Mouse (Mus musculus): ENCODE results near the gene Shisa7.
"Not testable (repeated sequence)": the region's sequence is repeated elsewhere in the genome, so short reads cannot be mapped to it uniquely, and the experiment has no call there.

The Shisa7 gene

GRCm38 (mm10) chr7:4849372-4849771 is 4.9 kb upstream of the Shisa7 start:
- in situ Hi-C loops (cut with MboI, MseI): no loop called here

DNA sequence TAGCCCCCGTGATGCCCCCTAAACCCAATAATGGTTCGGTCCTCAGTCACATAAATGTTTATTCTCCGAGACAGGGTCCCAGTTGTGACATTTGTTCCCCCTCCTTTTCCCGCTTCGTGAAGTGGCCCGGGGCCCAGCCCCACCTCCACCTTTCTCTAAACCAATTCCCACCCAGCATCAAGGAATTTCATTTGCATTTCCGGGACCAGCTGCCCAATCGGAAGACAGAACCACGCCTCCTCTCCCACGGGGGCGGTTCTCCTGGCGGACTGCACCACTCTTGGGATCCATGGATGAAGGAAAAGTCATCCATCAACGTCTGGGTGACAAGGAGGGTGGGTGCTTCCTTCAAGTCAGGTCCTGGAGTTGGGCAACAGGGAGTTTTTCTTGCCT is 417 bp upstream of the Shisa7 start:
- in situ Hi-C loops (cut with MboI, MseI): no loop called here

GRCm38 (mm10) chr7:4843604-4844244 is 772 bp downstream of the Shisa7 start:
- in situ Hi-C loops (cut with MboI, MseI): no loop called here

DNA sequence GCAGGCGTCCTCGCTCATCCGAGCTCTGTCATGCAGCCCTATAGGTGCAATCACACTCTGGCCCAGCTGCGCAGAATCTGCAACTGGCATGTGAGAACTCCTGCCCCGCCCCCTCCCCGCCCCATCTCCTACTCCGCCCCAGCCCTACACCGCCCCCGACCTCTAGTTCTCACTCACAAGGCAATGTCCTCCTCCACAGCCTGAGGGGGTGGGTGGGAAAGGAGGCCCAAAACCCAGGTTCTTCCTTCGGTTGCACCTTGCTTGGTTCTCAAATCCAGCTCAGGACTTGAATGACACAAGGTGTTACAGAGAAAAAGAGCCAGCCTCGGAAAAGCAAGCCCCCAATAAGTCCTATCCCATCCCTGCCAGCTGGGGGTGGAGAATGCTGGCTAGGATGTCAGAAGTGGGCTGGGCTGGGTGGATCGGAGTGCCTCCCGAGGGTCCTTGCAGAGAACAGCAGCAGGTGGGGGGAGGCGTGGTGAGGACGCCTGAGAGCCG is 1.8 kb downstream of the Shisa7 start:
- in situ Hi-C loops (cut with MboI, MseI): no loop called here

- in situ Hi-C loops (cut with MboI, MseI): no loop called here
These were observed 2.4 kb downstream of the Shisa7 start for GRCm38 (mm10) chr7:4842077-4842476.

DNA sequence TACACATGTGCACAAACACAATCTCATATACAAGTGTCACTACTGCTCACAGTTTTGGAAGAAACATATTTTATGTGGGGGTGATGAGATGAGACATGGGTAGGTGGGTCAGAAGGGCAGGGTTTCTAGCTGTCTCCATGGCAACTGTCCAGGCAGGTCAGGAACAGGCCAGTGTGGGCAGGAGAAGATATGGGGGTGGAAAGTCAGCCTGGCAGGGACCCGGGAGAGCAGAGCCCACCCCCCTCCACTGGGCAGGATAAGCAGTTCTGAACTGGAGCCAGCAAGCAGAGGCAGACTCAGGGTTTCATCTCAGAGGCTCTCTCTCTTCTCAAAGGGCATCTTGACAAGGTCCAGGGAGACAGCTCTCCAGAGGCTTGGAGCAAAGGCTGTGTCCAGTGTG is 6.9 kb downstream of the Shisa7 start:
- in situ Hi-C loops (cut with MboI, MseI): no loop called here

- in situ Hi-C loops (cut with MboI, MseI): no loop called here
These were observed 8.1 kb downstream of the Shisa7 start for GRCm38 (mm10) chr7:4836351-4836792.

DNA sequence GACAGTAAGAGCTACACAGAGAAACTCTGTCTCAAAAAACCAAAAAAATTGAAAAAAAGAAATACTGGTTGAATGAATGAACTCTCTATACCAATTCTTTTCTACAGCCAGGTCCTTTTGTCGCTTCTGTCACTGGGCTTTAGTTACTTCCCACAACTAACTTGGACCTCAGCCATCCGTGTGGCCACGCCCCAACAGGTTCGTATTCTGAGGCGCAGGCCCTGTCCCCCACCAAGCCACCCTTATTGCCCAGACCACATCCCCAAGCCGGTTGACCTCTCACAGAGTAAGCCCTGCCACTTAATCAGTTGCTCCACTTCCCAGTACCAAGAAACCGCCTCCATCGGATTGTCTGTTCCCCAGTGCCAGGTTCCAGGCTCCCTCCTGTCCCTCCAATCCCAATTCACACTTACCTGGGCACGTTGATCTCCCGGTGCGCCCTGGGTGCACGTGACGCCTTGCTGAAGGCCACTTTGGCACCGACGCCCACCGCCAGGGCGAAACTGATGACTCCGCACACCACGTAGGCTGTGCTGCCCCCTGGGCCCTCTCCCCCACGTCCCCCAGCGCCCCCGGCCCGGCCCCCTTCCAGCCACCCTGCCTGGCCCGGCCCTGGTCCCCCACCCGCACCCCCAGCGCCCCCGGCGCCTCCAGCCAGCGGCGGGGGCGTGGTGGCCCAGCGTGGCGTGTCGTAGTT is 8.7 kb downstream of the Shisa7 start:
- in situ Hi-C loops (cut with MboI, MseI): no loop called here

GRCm38 (mm10) chr7:4830476-4830875 is 14.0 kb downstream of the Shisa7 start:
- in situ Hi-C loops (cut with MboI, MseI): no loop called here

DNA sequence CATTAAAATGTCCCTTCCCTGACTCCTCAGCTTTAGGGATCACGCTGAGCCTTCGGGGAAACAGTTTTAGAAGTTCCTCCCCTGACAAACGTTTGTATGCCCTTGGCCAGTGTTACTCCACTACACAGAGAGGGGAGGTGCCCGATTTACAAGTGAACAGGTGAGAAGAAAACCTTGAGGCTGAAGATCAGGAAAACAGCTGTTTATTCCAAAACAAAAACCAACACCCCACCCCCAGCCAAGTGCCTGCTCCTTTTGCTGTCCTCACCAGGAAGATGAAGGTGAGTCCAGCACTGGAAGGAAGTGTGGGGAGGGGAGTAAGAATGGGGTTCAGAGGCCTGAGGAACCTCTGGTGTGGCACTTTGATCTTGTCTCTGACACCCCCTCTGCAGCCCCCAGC is 19.1 kb downstream of the Shisa7 start:
- in situ Hi-C loops (cut with MboI, MseI): no loop called here

DNA sequence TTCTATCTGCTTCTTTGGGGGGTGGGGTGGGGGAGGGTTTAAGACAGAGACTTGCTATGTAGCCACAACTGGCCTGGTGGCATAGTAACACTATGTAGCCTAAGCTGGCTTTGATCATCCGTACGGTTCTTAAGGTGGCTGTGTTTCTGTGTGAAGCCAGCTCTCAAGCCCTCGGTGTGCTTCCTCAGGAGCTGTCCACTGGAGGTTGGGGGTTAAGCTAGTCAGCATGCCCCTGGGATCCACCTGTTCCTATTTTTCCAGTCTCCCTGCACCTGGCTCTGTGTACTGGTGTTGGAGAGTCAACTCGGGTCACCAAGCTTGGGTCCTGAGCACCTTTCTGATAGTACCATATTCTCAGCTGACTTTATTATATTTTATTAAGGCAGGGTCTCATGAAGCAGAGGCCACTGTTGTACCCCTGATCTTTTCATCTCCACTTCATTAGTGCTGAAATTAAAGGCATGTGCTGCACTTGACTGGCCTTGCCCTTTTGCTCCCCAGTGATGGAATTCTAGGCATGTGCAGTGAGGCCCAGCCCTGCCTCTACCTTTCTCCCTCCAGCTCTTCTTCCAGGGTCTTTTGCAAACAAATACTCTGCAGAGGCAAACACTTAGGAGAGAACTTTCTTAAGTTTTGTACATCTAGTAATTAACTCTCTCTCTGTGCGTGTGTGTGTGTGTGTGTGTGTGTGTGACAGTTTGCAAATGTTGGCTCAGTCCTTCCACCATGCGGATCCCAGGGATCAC is 22.2 kb downstream of the Shisa7 start:
- in situ Hi-C loops (cut with MboI, MseI): no loop called here

DNA sequence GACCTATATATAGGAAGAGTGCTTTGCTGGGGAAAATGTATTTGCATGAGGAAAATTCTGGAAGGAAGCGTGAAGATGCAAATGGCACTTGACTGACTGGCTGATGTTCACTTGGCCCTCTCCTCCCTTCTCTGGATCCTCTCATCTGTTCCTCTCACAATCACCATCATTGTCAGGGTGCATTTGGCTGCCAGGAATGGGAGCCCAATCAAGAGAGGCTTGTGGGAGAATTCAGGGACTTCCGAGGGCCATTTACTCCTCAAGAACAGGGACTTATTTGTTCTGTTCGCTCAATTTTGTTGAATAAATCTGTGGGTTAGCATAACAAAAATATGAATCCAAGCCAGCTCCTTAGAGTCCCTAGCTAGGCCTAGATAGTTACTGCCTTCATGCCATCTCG is 22.8 kb downstream of the Shisa7 start:
- in situ Hi-C loops (cut with MboI, MseI): no loop called here

DNA sequence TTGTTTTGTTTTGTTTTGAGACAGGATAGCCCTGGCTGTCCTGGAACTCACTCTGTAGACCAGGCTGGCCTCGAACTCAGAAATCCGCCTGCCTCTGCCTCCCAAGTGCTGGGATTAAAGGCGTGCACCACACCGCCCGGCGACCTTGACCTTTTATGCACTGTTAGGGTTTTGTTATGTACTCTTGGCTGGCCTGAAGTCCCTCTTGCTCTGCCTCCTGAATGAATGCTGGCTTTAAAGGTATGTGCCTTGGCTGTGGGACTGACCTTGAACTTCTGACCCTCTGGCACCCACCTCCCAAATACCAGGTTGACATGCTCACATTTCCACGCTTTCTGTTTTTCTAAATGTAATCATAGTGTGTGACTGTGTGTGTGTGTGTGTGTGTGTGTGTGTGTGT is 23.6 kb downstream of the Shisa7 start:
- in situ Hi-C loops (cut with MboI, MseI): not testable (repeated sequence)

DNA sequence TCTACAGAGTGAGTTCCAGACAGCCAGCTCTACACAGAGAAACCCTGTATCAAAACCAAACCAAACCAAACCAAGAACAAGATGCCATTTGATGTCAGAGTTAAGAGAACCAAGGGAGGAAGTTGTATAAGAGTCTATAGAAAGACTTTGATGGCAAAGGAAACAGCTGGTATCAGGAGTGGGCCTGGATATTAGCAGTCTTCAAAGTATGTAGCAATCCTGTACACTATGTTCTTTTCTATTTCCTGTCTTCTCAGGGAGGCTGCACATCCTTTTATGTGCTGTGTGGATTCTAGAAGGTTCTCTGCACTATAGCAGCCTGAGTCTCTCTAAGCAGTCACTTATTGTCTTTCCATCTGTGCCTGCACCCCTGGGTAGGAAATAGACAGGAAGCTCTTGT is 27.9 kb downstream of the Shisa7 start:
- in situ Hi-C loops (cut with MboI, MseI): loop anchor here in 1 of 2 experiments (10.0 kb wide), 1 partner anchor 862 kb away; no protein-coding TSS in a partner anchor

DNA sequence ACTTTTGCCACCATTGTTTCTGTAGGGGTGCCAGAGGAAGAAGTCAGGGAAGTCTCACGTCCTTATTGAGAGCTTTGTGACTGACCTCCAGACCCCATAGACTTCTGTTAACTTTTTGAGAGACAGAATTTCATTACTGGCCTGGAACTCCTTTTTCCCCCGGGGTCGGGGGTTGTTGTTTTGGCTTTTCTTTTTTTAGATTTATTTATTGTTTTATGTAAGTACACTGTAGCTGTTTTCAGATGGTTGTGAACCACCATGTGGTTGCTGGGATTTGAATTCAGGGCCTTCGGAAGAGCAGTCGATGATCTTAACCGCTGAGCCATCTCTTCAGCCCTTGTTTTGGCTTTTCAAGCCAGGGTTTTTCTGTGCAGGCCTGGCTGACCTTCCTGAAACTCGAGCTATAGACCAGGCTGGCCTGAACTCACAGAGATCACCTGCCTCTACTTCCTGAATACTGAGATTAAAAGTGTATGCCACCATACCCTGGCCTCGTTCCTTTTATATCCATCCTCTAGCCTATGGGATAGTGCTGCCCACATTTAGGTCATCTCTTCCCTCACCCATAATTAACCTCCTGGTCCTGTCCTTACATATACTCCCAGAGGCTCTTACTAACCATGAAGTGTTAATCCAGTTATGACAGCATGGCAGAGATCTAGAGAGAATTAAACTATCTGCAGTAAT is 31.2 kb downstream of the Shisa7 start:
- in situ Hi-C loops (cut with MboI, MseI): loop anchor here in 1 of 2 experiments (5.0 to 10.0 kb wide), 2 partner anchors 54 to 858 kb away; no protein-coding TSS in a partner anchor

DNA sequence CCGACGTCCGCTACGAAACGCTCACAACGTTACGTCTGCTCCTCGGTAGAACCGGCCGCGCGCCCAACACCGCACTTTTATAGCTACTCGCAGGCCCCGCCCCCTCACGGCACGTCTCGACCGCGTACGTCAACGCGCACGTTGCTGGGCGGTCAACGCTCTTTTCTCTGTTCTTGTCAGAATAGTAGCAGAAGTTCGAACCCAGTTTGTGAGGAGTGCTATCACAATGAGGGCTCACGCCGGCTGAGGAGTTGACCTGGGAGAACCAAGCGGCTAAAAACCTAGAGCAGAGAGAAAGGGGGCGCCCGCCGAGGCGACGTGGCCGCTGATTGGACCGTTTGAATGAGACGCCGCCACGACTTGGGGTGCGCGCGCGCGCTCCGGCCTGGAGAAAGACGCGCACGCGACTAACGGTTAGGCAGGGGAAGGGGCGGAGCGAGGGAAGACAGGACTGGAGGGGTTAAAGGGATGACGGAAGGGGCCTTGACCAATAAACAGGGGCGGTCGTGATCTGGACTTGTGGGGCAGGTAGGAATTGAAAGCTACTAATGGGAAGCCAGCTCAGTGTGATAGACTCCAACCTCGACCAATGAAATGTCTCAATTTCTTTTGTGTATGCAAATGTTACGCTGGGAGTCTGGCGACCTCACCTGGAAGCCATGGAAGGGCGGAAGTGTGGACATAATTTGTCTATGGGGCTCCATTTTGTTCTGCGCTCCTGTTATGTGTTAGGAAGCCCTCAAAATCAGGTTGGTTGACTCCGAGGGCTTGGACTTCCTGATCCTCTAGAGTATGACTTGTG is 32.0 kb downstream of the Shisa7 start, which contains the start of gene Ube2s:
Gene Ube2s (minus strand): TSS at position 288 of the 802 bp plus-strand sequence.
- in situ Hi-C loops (cut with MboI, MseI): loop anchor here in 1 of 2 experiments (5.0 to 10.0 kb wide), 2 partner anchors 55 to 858 kb away; no protein-coding TSS in a partner anchor

DNA sequence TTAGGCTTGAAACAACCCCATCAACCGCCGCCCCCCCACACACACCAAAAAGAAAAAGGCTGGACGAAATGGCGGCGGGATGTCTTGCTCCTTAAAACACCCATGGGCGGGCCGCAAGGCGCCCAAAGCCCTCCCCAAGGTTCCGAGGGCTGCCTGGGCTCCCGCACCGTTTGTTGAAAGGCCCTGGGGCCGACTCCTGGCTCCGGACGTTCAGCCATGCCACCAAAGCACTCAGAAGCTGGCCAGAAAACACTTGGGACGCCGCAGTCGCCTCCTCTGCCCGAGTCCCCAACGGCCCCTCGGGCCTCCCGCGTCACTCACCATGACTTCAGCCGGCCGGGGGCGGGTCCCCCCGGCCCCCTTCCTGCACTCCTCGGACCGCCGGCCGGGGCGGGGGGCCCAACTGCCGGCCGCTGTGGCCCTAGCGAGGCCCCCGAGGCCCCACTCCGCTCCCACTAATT is 32.6 kb downstream of the Shisa7 start:
- in situ Hi-C loops (cut with MboI, MseI): loop anchor here in 1 of 2 experiments (5.0 to 10.0 kb wide), 2 partner anchors 55 to 857 kb away; no protein-coding TSS in a partner anchor

DNA sequence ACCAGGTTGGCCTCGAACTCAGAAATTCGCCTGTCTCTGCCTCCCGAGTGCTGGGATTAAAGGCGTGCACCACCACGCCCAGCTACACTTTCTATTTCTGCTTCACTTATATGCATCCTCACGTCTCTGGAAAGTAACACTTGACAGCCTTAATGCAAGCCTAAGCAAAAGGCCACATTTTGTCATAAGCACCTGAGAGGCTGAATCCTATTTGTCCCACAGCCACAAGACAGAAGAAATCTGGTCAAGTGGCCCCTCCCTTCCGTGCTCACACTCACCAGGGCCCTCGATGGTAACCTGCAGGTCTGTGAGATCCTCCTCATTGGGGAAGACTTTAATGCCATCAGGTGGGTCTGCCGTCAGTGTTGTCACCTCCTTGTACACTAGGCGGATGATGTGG is 33.4 kb downstream of the Shisa7 start:
- in situ Hi-C loops (cut with MboI, MseI): loop anchor here in 1 of 2 experiments (5.0 to 10.0 kb wide), 2 partner anchors 56 to 856 kb away; no protein-coding TSS in a partner anchor

GRCm38 (mm10) chr7:4806716-4807115 is 37.8 kb downstream of the Shisa7 start:
- in situ Hi-C loops (cut with MboI, MseI): loop anchor here (5.0 to 10.0 kb wide), 2 partner anchors 1112 to 1149 kb away; partner anchors contain the start of genes Mboat7 (in 1 of the 2) and Tsen34 (in 1 of the 2)

DNA sequence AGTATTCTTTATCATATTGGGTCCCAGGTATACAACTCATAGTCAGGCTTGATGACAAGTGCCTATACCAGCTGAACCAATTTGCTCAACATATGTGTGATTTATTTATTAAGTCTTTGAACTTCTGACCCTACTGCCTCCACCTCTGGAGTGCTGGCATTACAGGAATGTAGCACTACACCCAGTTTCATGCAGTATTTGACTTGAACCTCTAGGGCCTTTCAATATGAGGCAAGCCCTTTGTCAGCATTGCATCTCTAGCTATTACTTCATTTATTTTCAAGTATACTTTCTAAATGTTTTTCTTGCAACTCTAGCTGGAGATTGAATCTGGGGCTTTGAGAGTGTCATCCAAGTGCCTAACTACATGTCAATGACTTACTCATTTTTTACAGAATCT is 42.2 kb downstream of the Shisa7 start:
- in situ Hi-C loops (cut with MboI, MseI): loop anchor here in 1 of 2 experiments (10.0 kb wide), 1 partner anchor 1107 kb away; the partner anchor contains the start of genes Mboat7 and Tsen34

Measured in T-helper 17 cell (primary cell).